Mouse (Mus musculus): Measurements from ENCODE around the gene Plvap. TPM values are rescaled to one million over a fixed set of nuclear protein-coding genes. Genes with fewer than 3 reads are reported as not detected.

Plvap gene
- polyA plus RNA-seq, 1 experiment: 20.5 TPM

- H3K27ac ChIP-seq (ENCODE audit: control insufficient read depth, insufficient read depth, low read depth, low read length, poor library complexity): no peak overlapping the region
- TF ChIP-seq POLR2A (IDR thresholded peaks at IDR 0.05; ENCODE audit: borderline replicate concordance, control insufficient read depth, low read depth, low read length) (no peak), CTCF (IDR thresholded peaks at IDR 0.05; ENCODE audit: control insufficient read depth, insufficient read depth, low read length) (no peak)
- WGBS: 62% methylated on average over 16 of the region's 16 CpGs
- no peaks in the 10 kb centered on the region for H3K4me1 ChIP-seq (ENCODE audit: control insufficient read depth, insufficient read depth, low read length)
- H3K4me3 ChIP-seq (replicated peaks; ENCODE audit: control insufficient read depth, low read depth, low read length): no peak overlapping the region
Measured at GRCm38 (mm10) chr8:71498816-71499690, 12.5 kb downstream of the Plvap start.

DNA sequence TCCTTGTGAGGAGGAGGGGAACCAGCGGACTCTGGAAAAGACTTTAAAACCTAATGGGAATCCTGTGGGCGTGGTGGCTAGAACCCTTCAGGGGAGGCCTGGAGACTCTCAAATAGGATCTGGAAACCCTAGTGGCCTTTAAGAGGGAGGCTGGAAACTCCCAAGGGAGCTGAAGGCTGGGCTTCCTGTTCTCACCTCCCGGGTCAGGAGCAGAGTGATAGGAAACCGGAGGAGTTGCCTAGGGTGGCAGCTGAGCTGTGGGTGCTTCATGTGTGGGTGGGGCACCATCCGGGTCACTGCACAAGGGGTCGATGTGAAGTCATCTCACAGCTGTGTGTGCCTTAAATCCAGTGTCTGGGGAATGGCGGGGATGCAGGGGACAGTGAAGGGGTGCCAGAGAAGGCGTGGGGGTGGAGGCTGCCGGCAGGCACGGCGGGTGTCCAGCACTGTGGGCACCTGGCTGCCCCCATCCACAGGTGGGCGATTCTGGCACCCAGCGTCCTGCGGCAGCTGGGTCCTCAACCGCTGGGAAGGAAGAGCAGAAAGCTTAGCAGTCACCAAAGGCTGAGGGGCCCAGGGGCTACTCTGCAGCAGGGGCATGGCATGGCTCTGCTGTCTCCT lies 13.6 kb downstream of the Plvap start:
- no peaks in the 10 kb centered on the region for H3K4me1 ChIP-seq (ENCODE audit: control insufficient read depth, insufficient read depth, low read length)
- H3K27ac ChIP-seq (ENCODE audit: control insufficient read depth, insufficient read depth, low read depth, low read length, poor library complexity): no peak overlapping the region; the same call in 1 of the 2 replicates
- H3K4me3 ChIP-seq (replicated peaks; ENCODE audit: control insufficient read depth, low read depth, low read length): no peak overlapping the region
- 70% methylated on average over 15 of the region's 15 CpGs for WGBS
- TF ChIP-seq CTCF (IDR thresholded peaks at IDR 0.05; ENCODE audit: control insufficient read depth, insufficient read depth, low read length): no peak
- no peak for TF ChIP-seq POLR2A (IDR thresholded peaks at IDR 0.05; ENCODE audit: borderline replicate concordance, control insufficient read depth, low read depth, low read length)

- TF ChIP-seq CTCF (IDR thresholded peaks at IDR 0.05; ENCODE audit: control insufficient read depth, insufficient read depth, low read length) (no peak), POLR2A (IDR thresholded peaks at IDR 0.05; ENCODE audit: borderline replicate concordance, control insufficient read depth, low read depth, low read length) (no peak)
- no peak overlapping the region for H3K27ac ChIP-seq (ENCODE audit: control insufficient read depth, insufficient read depth, low read depth, low read length, poor library complexity)
- 82% methylated on average over 1 of the region's 1 CpGs for WGBS
- no peaks in the 10 kb centered on the region for H3K4me1 ChIP-seq (ENCODE audit: control insufficient read depth, insufficient read depth, low read length)
- H3K4me3 ChIP-seq (replicated peaks; ENCODE audit: control insufficient read depth, low read depth, low read length): no peak overlapping the region
Measured at GRCm38 (mm10) chr8:71497077-71497645, 14.4 kb downstream of the Plvap start.

DNA sequence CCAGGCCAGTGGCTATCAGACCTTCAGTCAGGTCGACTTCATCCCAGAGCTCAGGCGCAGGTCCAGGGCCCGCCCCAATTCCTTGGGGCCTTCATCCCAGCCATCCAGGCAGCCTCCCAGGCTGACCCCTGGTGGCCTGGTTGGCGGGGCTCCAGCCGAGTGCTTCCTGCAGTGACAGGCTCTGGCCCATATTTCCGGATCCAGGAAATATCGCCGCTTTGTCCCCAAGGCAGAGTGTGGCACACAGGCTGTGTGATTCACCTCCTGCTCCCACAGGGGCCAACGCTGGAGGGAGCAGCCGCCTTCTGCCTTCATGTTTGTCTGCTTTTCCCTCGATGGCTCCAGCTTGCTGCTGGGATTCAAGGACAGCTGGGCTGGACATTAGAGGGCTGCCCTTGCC lies 15.1 kb downstream of the Plvap start:
- TF ChIP-seq POLR2A (IDR thresholded peaks at IDR 0.05; ENCODE audit: borderline replicate concordance, control insufficient read depth, low read depth, low read length): no peak
- no peak for TF ChIP-seq CTCF (IDR thresholded peaks at IDR 0.05; ENCODE audit: control insufficient read depth, insufficient read depth, low read length)
- WGBS: 67% methylated on average over 11 of the region's 11 CpGs
- no peak overlapping the region for H3K4me3 ChIP-seq (replicated peaks; ENCODE audit: control insufficient read depth, low read depth, low read length)
- H3K4me1 ChIP-seq (ENCODE audit: control insufficient read depth, insufficient read depth, low read length): no peaks in the 10 kb centered on the region
- no peak overlapping the region for H3K27ac ChIP-seq (ENCODE audit: control insufficient read depth, insufficient read depth, low read depth, low read length, poor library complexity)

GRCm38 (mm10) chr8:71495811-71496210 lies 15.7 kb downstream of the Plvap start:
- Histone ChIP-seq H3K4me3 (replicated peaks; ENCODE audit: control insufficient read depth, low read depth, low read length) (no peak overlapping the region), H3K27ac (ENCODE audit: control insufficient read depth, insufficient read depth, low read depth, low read length, poor library complexity) (no peak overlapping the region), H3K4me1 (ENCODE audit: control insufficient read depth, insufficient read depth, low read length) (no peaks in the 10 kb centered on the region)
- TF ChIP-seq CTCF (IDR thresholded peaks at IDR 0.05; ENCODE audit: control insufficient read depth, insufficient read depth, low read length) (no peak), POLR2A (IDR thresholded peaks at IDR 0.05; ENCODE audit: borderline replicate concordance, control insufficient read depth, low read depth, low read length) (no peak)
- 83% methylated on average over 5 of the region's 5 CpGs for WGBS

GRCm38 (mm10) chr8:71495039-71495438 lies 16.5 kb downstream of the Plvap start:
- H3K4me3 ChIP-seq (replicated peaks; ENCODE audit: control insufficient read depth, low read depth, low read length): no peak overlapping the region
- 29% methylated on average over 16 of the region's 16 CpGs for WGBS
- H3K27ac ChIP-seq (ENCODE audit: control insufficient read depth, insufficient read depth, low read depth, low read length, poor library complexity): no peak overlapping the region
- no peaks in the 10 kb centered on the region for H3K4me1 ChIP-seq (ENCODE audit: control insufficient read depth, insufficient read depth, low read length)
- TF ChIP-seq POLR2A (IDR thresholded peaks at IDR 0.05; ENCODE audit: borderline replicate concordance, control insufficient read depth, low read depth, low read length) (0 out of 2 replicates have a peak, but pooled peaks have one; percentile 27), CTCF (IDR thresholded peaks at IDR 0.05; ENCODE audit: control insufficient read depth, insufficient read depth, low read length) (peak; percentile 82)

- Histone ChIP-seq H3K4me1 (ENCODE audit: control insufficient read depth, insufficient read depth, low read length) (peaks cover 3% of the 10 kb centered on the region), H3K4me3 (replicated peaks; ENCODE audit: control insufficient read depth, low read depth, low read length) (peak overlapping the region; percentile 85), H3K27ac (ENCODE audit: control insufficient read depth, insufficient read depth, low read depth, low read length, poor library complexity) (peak overlapping the region; percentile 69; the same call in 1 of the 2 replicates)
- WGBS: under 1% methylated on average over 22 of the region's 22 CpGs
- no peak for TF ChIP-seq POLR2A (IDR thresholded peaks at IDR 0.05; ENCODE audit: borderline replicate concordance, control insufficient read depth, low read depth, low read length)
- TF ChIP-seq CTCF (IDR thresholded peaks at IDR 0.05; ENCODE audit: control insufficient read depth, insufficient read depth, low read length): no peak
Measured at GRCm38 (mm10) chr8:71488454-71488853, 23.1 kb downstream of the Plvap start.

Data from bone marrow, adult 2 months (tissue).